Mouse (Mus musculus) kidney, adult 2 months (tissue): ENCODE results near the gene Shb.

Experiments used
- CTCF ChIP-seq: fragments of 200-500 bp; conservative IDR thresholded peaks from 2 replicates; pipeline ENCODE4 v1.5.1; 2011; ENCODE audit warnings: low read depth, mild to moderate bottlenecking, control low read depth, low read length, moderate library complexity, mixed read lengths; ENCODE audit not compliant: insufficient read depth, insufficient read length
- POLR2A ChIP-seq: fragments of 200-500 bp; IDR thresholded peaks from one replicate; pipeline ENCODE4 v1.6.1; 2011; ENCODE audit warnings: low read depth, low read length, control low read depth

- TF ChIP-seq CTCF (no peak), POLR2A (no peak)
Observed at GRCm38 (mm10) chr4:45481431-45481830, 50.8 kb downstream of the Shb start.
